Mouse (Mus musculus) midbrain, embryonic 15.5 days (tissue): Measurements from ENCODE around the gene Ugt1a8. TPM values are rescaled to one million over a fixed set of nuclear protein-coding genes. Genes with fewer than 3 reads are reported as not detected.
"Not testable (repeated sequence)": the region's sequence is repeated elsewhere in the genome, so short reads cannot be mapped to it uniquely, and the experiment has no call there.

Source experiments
- ATAC-seq: fragments of 200-750 bp; cut with Nextera tagmentation; replicated peaks from 2 replicates; pipeline ENCODE4 v1.8.0; 2017; ENCODE audit warnings: moderate TSS enrichment
- H3K27ac ChIP-seq: fragments of 300-500 bp; sonication (generic); 2 replicates; pipeline ENCODE4 v1.5.1; 2015; ENCODE audit warnings: mild to moderate bottlenecking, inconsistent platforms
- H3K27me3 ChIP-seq: fragments of 300-500 bp; sonication (generic); replicated peaks from 2 replicates; pipeline ENCODE4 v1.6.1; 2015; ENCODE audit warnings: inconsistent platforms
- H3K36me3 ChIP-seq: fragments of 300-500 bp; sonication (generic); replicated peaks from 2 replicates; pipeline ENCODE4 v1.6.1; 2015; ENCODE audit warnings: inconsistent platforms
- H3K4me1 ChIP-seq: fragments of 300-500 bp; sonication (generic); 2 replicates; pipeline ENCODE4 v1.6.1; 2015; ENCODE audit warnings: inconsistent platforms
- H3K4me2 ChIP-seq: fragments of 300-500 bp; sonication (generic); 2 replicates; pipeline ENCODE4 v1.6.1; 2015; ENCODE audit warnings: inconsistent platforms, mild to moderate bottlenecking, moderate library complexity
- H3K4me3 ChIP-seq: fragments of 300-500 bp; sonication (generic); 2 replicates; pipeline ENCODE4 v1.5.1; 2015; ENCODE audit warnings: mild to moderate bottlenecking, inconsistent platforms
- H3K9ac ChIP-seq: fragments of 300-500 bp; sonication (generic); 2 replicates; pipeline ENCODE4 v1.6.1; 2015; ENCODE audit warnings: mild to moderate bottlenecking, inconsistent platforms
- H3K9me3 ChIP-seq: fragments of 300-500 bp; sonication (generic); 2 replicates; pipeline ENCODE4 v1.6.1; 2016; ENCODE audit warnings: inconsistent platforms
- WGBS: fragments of 180-500 bp; shearing (Covaris S2); methylation state at CpG from one replicate; pipeline ENCODE4 v1.1.7; 2015; ENCODE audit warnings: mixed read lengths; 5-methylcytosine and 5-hydroxymethylcytosine counted together
- polyA plus RNA-seq: library from polyadenylated mRNA; unstranded; fragments of >200 nt; fragmentation: Nextera tagmentation; extraction: Ambion mirVana; gene quantifications from 2 replicates; pipeline ENCODE4 v1.2.1, GENCODE M21; 2015

Ugt1a8 gene
- polyA plus RNA-seq, 1 experiment from 2014 or later: not detected

GRCm38 (mm10) chr1:88218591-88218990 is 131.0 kb downstream of the Ugt1a8 start:
- Histone ChIP-seq H3K27ac (no peak overlapping the region), H3K9me3 (peaks cover 42% of the 10 kb centered on the region), H3K27me3 (no peaks in the 10 kb centered on the region), H3K9ac (no peak overlapping the region), H3K4me2 (no peak overlapping the region), H3K4me1 (no peaks in the 10 kb centered on the region), H3K4me3 (no peak overlapping the region), H3K36me3 (no peaks in the 10 kb centered on the region)
- WGBS: 55% methylated on average over 4 of the region's 4 CpGs
- ATAC-seq: no peak

GRCm38 (mm10) chr1:88219054-88219453 is 131.4 kb downstream of the Ugt1a8 start:
- no peak overlapping the region for H3K9ac ChIP-seq
- ATAC-seq: no peak
- no peak overlapping the region for H3K27ac ChIP-seq
- WGBS: 16% methylated on average over 1 of the region's 1 CpGs
- H3K4me3 ChIP-seq: no peak overlapping the region
- H3K4me1 ChIP-seq: no peaks in the 10 kb centered on the region
- no peak overlapping the region for H3K4me2 ChIP-seq
- H3K36me3 ChIP-seq: no peaks in the 10 kb centered on the region
- H3K9me3 ChIP-seq: peaks cover 37% of the 10 kb centered on the region
- no peaks in the 10 kb centered on the region for H3K27me3 ChIP-seq

DNA sequence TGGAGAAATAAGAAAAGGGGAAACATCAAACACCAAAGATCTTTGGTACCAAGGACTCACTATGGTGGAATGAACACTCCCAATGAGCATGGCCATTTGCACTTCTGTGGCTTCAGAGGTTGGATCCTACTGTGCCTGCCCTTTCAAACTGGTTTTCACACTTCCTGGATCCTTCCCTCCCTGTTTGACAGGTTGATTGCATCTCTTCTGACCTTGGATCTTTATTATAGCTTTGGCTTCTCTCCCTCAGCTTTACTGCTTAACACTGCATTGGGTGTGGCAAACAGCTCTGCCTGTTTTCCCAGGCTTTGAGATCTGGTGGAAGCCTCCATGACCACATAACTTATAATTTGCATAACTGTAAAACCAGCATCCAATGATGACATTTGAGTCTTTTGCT is 132.7 kb downstream of the Ugt1a8 start:
- no peaks in the 10 kb centered on the region for H3K4me1 ChIP-seq
- H3K36me3 ChIP-seq: no peaks in the 10 kb centered on the region
- H3K4me3 ChIP-seq: no peak overlapping the region
- H3K9me3 ChIP-seq: peaks cover 27% of the 10 kb centered on the region
- no peak overlapping the region for H3K9ac ChIP-seq
- ATAC-seq: no peak
- H3K4me2 ChIP-seq: no peak overlapping the region
- no peaks in the 10 kb centered on the region for H3K27me3 ChIP-seq
- H3K27ac ChIP-seq: no peak overlapping the region

DNA sequence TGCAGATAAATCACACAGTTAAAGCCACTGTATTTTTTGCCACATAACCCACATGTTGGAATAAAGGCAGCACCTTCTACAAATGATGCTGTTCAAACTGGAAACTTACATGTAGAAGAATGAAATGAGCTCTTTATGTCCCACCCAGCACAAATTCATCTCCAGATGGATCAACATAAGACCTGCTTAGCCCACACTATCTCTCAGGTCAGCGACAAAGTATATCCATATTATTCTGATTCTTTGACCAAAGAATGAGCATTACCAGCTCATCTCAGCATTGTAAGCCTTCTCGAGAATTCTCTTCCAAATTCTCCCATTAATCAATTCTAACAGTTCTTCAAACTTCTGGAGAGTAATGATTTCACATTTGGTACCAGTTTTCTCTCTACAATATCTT is 134.6 kb downstream of the Ugt1a8 start:
- no peak overlapping the region for H3K4me3 ChIP-seq
- WGBS: 48% methylated on average over 2 of the region's 2 CpGs
- no peak for ATAC-seq
- no peaks in the 10 kb centered on the region for H3K27me3 ChIP-seq
- no peak overlapping the region for H3K27ac ChIP-seq
- H3K9ac ChIP-seq: no peak overlapping the region
- no peak overlapping the region for H3K4me2 ChIP-seq
- H3K4me1 ChIP-seq: no peaks in the 10 kb centered on the region
- H3K9me3 ChIP-seq: peaks cover 29% of the 10 kb centered on the region
- no peaks in the 10 kb centered on the region for H3K36me3 ChIP-seq

DNA sequence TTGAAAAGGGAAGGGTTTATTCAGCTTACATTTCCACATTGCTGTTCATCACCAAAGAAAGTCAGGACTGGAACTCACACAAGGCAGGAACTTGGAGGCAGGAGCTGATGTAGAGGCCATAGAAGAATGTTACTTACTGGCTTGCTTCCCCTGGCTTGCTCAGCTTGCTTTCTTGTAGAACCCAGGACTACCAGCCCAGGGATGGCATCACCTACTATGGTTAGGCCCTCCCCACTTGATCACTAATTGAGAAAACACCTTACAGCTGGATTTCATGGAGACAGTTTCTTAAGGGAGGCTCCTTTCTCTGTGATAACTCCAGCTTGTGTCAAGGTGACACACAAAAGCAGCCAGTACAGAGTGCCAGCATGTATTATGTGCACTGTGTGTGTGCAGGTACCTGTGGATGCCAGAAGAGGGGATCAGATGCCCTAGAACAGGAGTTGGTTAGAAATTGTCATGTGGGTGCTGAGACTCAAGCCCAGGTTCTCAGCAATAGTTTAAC is 135.4 kb downstream of the Ugt1a8 start:
- ATAC-seq: not testable (repeated sequence)

GRCm38 (mm10) chr1:88223591-88223990 is 136.0 kb downstream of the Ugt1a8 start:
- no peaks in the 10 kb centered on the region for H3K4me1 ChIP-seq
- H3K4me3 ChIP-seq: no peak overlapping the region
- H3K27me3 ChIP-seq: no peaks in the 10 kb centered on the region
- no peaks in the 10 kb centered on the region for H3K36me3 ChIP-seq
- H3K9me3 ChIP-seq: peaks cover 38% of the 10 kb centered on the region
- H3K4me2 ChIP-seq: no peak overlapping the region
- no peak overlapping the region for H3K27ac ChIP-seq
- H3K9ac ChIP-seq: no peak overlapping the region
- ATAC-seq: no peak
- WGBS: 49% methylated on average over 1 of the region's 1 CpGs

More for the DNA sequence above, 135.4 kb downstream of the Ugt1a8 start:
- H3K27me3 ChIP-seq, H3K9ac ChIP-seq, H3K27ac ChIP-seq, H3K4me2 ChIP-seq, H3K36me3 ChIP-seq, H3K4me3 ChIP-seq, H3K4me1 ChIP-seq: not testable (repeated sequence)
- H3K9me3 ChIP-seq: peaks cover 33% of the 10 kb centered on the region

- 76% methylated on average over 2 of the region's 2 CpGs for WGBS
- H3K4me2 ChIP-seq: no peak overlapping the region
These were observed 136.6 kb downstream of the Ugt1a8 start for GRCm38 (mm10) chr1:88224029-88224776.

DNA sequence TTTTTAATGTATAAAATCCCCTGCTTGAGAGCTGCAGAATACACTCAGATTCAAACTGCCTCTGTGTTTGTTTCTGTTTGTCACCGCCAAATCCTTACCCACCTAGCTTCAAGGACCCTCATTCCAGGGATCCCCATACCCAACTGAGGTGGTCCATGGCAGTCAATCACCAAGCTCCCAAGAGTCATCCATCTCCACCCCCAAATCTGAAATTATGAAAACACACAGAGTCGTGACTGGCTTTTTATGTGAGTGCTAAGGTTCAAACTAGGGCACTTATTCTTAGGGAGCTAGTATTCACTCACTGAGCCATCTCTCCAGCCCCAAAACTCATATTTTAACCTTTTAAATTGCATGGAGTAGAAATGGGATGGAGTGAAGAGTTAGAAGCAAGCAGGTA is 137.7 kb downstream of the Ugt1a8 start:
- not testable (repeated sequence) for H3K27me3 ChIP-seq, H3K36me3 ChIP-seq, H3K4me3 ChIP-seq, H3K9ac ChIP-seq, ATAC-seq, H3K4me1 ChIP-seq, H3K27ac ChIP-seq, H3K4me2 ChIP-seq
- peaks cover 55% of the 10 kb centered on the region for H3K9me3 ChIP-seq
- WGBS: 42% methylated on average over 2 of the region's 2 CpGs

More at GRCm38 (mm10) chr1:88224029-88224776, 136.6 kb downstream of the Ugt1a8 start:
- no peaks in the 10 kb centered on the region for H3K4me1 ChIP-seq
- no peak overlapping the region for H3K4me3 ChIP-seq
- no peaks in the 10 kb centered on the region for H3K27me3 ChIP-seq
- ATAC-seq: no peak
- no peaks in the 10 kb centered on the region for H3K36me3 ChIP-seq
- no peak overlapping the region for H3K27ac ChIP-seq
- H3K9ac ChIP-seq: no peak overlapping the region
- H3K9me3 ChIP-seq: peaks cover 44% of the 10 kb centered on the region

DNA sequence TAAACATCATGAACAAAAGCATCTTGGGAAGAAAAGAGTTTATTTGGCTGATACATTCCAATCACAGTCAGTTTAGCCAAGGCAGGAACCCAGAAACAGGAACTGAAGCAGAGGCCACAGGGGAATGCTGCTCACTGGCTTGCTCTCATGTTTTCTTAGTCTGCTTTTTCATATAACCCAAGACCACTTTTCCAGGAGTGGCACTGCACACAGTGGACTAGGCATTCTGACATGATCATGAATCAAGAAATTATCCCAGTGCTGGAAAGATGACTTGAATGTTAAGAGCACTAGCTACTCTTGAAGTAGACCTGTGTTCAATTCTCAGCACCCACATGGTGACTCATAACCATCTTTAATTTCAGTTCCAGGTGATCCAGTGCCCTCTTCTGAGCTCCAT is 138.1 kb downstream of the Ugt1a8 start:
- H3K4me1 ChIP-seq: no peaks in the 10 kb centered on the region
- H3K9me3 ChIP-seq: peaks cover 59% of the 10 kb centered on the region
- H3K27ac ChIP-seq: no peak overlapping the region
- H3K4me2 ChIP-seq: no peak overlapping the region
- ATAC-seq: no peak
- no peaks in the 10 kb centered on the region for H3K36me3 ChIP-seq
- no peak overlapping the region for H3K9ac ChIP-seq
- H3K27me3 ChIP-seq: no peaks in the 10 kb centered on the region
- H3K4me3 ChIP-seq: no peak overlapping the region

- Histone ChIP-seq H3K9ac (no peak within 1 kb of the TSS), H3K9me3 (peaks cover 69% of the 10 kb centered on the region), H3K4me2 (no peak within 1 kb of the TSS), H3K36me3 (no peaks in the 10 kb centered on the region), H3K4me3 (no peak within 1 kb of the TSS), H3K27ac (no peak within 1 kb of the TSS), H3K27me3 (no peaks in the 10 kb centered on the region), H3K4me1 (no peaks in the 10 kb centered on the region)
- 54% methylated on average over 5 of the region's 5 CpGs for WGBS
- ATAC-seq: no peak
These were observed 139.2 kb downstream of the Ugt1a8 start, which contains the start of gene Mroh2a for GRCm38 (mm10) chr1:88226670-88227379. Gene Mroh2a (plus strand): TSS chr1:88226986.

DNA sequence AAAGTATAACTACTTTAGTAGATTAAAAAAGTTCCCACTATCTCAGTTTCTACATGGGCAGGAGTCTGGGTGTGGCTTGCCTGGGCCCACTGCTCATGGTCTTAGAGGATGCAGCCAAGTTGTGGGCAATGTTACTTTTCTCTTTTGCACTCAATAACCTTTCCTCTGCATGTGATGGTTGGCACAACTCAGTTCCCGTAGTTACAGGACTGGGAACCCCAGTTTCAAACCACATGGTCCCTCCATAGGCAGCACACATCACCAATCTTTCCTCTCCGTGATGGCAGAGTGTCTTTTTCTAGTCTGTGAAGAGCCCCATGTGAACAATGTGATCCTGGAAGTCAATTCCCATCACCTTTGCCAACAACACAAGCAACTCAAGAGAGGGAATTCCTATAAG is 139.9 kb downstream of the Ugt1a8 start:
- H3K4me1 ChIP-seq: no peaks in the 10 kb centered on the region
- no peak overlapping the region for H3K4me2 ChIP-seq
- no peaks in the 10 kb centered on the region for H3K27me3 ChIP-seq
- peaks cover 72% of the 10 kb centered on the region for H3K9me3 ChIP-seq
- no peaks in the 10 kb centered on the region for H3K36me3 ChIP-seq
- H3K9ac ChIP-seq: no peak overlapping the region
- ATAC-seq: no peak
- H3K4me3 ChIP-seq: no peak overlapping the region
- H3K27ac ChIP-seq: no peak overlapping the region
- WGBS: 58% methylated on average over 2 of the region's 2 CpGs

DNA sequence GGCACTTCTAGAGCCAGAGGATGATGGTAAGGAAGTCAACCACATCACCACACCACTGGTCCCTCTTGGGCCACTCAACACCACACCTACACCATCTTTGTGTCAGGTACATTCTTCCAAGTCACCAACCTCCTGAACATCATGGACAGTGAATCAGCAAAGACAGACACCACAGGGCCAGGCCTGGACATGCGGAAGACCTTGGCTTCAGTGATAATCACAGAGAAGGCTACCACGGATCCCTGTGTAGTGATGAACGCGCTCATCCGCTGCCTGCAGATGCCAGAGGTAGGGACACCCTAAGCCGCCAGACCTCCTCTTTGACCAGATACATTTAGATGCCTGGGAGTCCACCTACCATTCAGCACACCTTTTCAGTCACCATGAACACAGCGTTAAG is 140.5 kb downstream of the Ugt1a8 start:
- Histone ChIP-seq H3K4me1 (no peaks in the 10 kb centered on the region), H3K4me3 (no peak overlapping the region), H3K9me3 (peaks cover 78% of the 10 kb centered on the region), H3K27ac (no peak overlapping the region), H3K36me3 (no peaks in the 10 kb centered on the region), H3K4me2 (no peak overlapping the region), H3K27me3 (no peaks in the 10 kb centered on the region), H3K9ac (no peak overlapping the region)
- 71% methylated on average over 7 of the region's 7 CpGs for WGBS
- no peak for ATAC-seq

GRCm38 (mm10) chr1:88229566-88229965 is 142.0 kb downstream of the Ugt1a8 start:
- H3K4me3 ChIP-seq: no peak overlapping the region
- H3K27ac ChIP-seq: no peak overlapping the region
- no peaks in the 10 kb centered on the region for H3K36me3 ChIP-seq
- H3K9ac ChIP-seq: no peak overlapping the region
- no peak overlapping the region for H3K4me2 ChIP-seq
- peaks cover 91% of the 10 kb centered on the region for H3K9me3 ChIP-seq
- WGBS: 79% methylated on average over 3 of the region's 3 CpGs
- no peak for ATAC-seq
- no peaks in the 10 kb centered on the region for H3K27me3 ChIP-seq
- H3K4me1 ChIP-seq: no peaks in the 10 kb centered on the region
